Mouse (Mus musculus): Measurements from ENCODE around the gene Mdfi.

The Mdfi gene

GRCm38 (mm10) chr17:47847985-47848384, 13.5 kb upstream of the Mdfi start:
- DNase-seq (ENCODE audit: low read depth, low spot score) = no peak

GRCm38 (mm10) chr17:47845609-47846008, 11.1 kb upstream of the Mdfi start:
- DNase-seq (ENCODE audit: low read depth, low spot score) = no peak

- DNase-seq (ENCODE audit: low read depth, low spot score) = no peak
These were observed 9.0 kb upstream of the Mdfi start for GRCm38 (mm10) chr17:47843465-47843864.

GRCm38 (mm10) chr17:47841931-47842623, 7.6 kb upstream of the Mdfi start:
- DNase-seq (ENCODE audit: low read depth, low spot score) = no peak

DNA sequence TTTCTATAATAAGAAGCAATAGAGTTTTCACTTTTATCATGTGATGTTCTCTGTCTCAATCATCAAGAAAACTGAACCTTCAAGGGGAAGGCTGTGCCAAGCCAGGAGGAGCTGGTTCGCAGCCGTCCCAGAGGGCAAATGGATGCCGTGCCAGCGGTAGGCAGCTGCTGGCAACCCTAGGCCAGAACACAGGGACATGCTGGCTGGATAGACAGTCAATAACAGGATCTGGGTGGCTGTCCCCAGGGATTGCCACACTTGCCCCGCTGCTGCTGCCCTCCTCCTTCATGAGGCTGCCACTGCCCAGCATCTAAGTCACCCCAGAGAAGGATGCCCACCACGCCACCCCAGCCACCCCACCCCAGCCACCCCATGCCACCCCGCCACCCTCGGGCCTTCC, 7.0 kb upstream of the Mdfi start:
- no peak for DNase-seq (ENCODE audit: low read depth, low spot score)

DNA sequence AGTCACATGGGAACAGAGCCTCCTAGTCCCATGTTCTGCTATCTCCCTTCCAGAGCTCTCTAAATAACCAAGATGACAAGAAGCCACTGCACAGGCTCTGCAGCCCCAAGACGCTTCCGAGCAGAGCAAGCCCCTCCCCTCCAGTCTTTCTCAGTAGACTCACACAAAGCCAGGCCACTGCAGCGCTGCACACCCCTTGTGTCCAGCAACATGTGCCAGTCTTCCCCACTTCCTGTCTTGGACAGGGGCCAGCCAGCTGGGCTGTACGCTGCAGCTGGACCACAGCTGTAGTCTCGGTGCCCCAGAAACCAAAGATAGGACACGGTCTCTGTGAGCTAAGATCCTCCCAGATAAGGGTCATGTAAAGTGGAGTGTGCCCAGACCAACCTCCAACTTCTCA, 3.3 kb upstream of the Mdfi start:
- DNase-seq (ENCODE audit: low read depth, low spot score) = no peak

- DNase-seq (ENCODE audit: low read depth, low spot score) = no peak
These were observed 636 bp downstream of the Mdfi start for GRCm38 (mm10) chr17:47833628-47834481.

GRCm38 (mm10) chr17:47833029-47833627, 1.4 kb downstream of the Mdfi start:
- no peak for DNase-seq (ENCODE audit: low read depth, low spot score)

GRCm38 (mm10) chr17:47832501-47833028, 1.9 kb downstream of the Mdfi start:
- no peak for DNase-seq (ENCODE audit: low read depth, low spot score)

DNA sequence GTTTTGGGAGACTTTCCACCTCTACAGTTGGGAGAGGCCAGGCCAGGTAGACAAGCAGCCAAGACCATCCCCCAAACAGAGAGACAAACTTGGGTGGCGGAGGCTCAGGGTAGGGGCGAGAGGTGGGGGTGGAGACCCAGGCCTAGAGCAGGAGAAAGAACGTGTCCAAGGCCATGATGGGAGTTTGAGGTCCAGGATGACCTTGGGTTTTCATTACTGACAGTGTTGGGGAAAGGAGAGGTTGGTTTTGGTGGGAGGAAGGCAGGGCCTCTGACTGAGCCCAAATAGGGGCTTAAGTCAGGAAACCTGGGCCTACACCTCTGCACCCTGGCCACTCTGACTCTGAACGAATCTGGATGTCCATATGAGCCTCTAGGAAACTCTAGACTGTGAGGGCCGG, 2.7 kb downstream of the Mdfi start:
- no peak for DNase-seq (ENCODE audit: low read depth, low spot score)

GRCm38 (mm10) chr17:47831161-47831560, 3.3 kb downstream of the Mdfi start:
- no peak for DNase-seq (ENCODE audit: low read depth, low spot score)

DNA sequence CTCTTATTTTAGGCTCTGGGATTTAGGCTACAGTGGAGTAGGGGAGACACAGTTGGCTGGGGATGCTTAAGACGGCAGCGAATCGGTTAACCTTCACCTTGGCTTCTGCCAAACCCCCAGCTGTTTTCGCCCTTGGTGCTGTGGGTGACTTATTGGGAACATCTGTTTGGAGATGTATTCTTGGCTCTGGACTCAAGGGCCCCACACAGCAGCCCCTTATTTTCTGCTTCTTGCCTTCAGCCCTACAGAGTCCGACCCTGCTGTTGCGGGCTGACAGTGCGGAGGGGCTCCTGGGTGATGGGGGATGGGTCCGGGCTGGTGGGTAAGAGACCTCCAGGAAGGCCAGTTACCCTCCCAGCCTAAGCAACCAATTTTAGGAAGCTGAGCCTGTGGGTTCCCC, 13.2 kb downstream of the Mdfi start:
- no peak for DNase-seq (ENCODE audit: low read depth, low spot score)

GRCm38 (mm10) chr17:47818038-47818725, 16.3 kb downstream of the Mdfi start:
- DNase-seq (ENCODE audit: low read depth, low spot score) = no peak

DNA sequence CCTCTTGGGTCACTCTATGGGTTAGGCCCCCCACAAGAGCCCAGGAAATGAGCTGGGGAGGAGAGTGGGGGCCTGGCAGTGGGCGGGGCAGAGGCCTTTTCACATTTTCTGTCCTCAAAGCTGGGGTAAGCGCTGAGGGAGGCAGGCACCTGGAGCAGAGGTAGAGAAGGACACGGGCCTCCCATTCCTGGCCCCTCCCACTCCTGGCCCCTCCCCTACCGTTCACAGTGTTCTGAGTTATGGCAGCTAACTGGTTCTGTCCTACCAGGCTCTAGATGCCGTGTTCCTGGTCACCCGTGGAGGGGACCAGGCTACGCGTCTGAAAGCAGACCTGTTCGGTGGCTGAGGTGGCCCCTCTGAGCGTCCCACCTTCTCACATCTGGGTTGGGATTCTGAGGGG, 19.0 kb downstream of the Mdfi start:
- DNase-seq (ENCODE audit: low read depth, low spot score) = no peak

- no peak for DNase-seq (ENCODE audit: low read depth, low spot score)
These were observed 20.0 kb downstream of the Mdfi start for GRCm38 (mm10) chr17:47814496-47814895.

DNA sequence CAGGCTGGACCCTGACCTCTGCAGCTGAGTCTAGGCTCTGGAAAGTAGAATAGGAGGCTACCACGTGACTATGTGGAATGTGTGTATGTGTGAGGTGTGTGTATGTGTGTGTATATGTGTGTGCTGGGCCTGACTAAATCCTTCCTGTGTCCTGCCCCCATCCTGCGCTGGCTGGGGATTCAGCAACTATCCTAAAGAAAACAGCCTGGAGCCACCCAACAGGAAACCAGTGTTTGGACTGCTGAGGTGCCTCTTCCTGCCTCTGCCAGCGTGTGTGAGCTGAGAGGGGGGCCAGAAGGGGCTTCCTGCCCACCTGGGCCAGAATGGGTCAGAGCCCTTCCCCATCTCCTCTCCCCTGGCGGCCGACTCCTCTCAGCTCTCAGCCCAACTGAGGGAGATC, 20.9 kb downstream of the Mdfi start:
- DNase-seq (ENCODE audit: low read depth, low spot score) = no peak

DNA sequence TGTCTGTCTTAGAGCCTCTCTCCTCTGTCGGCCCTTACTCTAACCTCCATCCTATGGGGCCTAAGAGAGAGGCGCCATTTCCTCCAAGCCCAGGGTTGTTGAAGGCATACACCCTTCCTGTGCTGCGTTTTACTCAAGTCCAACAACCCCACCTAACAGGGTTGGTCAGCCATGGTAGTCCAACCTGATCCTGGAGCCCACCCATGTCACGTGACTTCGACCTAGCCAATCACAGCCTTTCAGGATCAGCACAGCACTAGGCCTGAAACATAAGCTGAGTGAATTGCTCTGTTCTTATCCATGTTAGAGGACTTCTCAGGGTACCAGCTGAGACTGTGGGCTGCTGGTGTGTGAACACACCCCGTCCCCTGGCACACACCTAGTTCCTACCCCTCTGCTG, 22.3 kb downstream of the Mdfi start:
- no peak for DNase-seq (ENCODE audit: low read depth, low spot score)

GRCm38 (mm10) chr17:47811265-47811800, 23.2 kb downstream of the Mdfi start:
- no peak for DNase-seq (ENCODE audit: low read depth, low spot score)

- DNase-seq (ENCODE audit: low read depth, low spot score) = no peak
These were observed 28.3 kb downstream of the Mdfi start for GRCm38 (mm10) chr17:47806230-47806629.

- no peak for DNase-seq (ENCODE audit: low read depth, low spot score)
These were observed 29.2 kb downstream of the Mdfi start for GRCm38 (mm10) chr17:47805047-47805835.

DNA sequence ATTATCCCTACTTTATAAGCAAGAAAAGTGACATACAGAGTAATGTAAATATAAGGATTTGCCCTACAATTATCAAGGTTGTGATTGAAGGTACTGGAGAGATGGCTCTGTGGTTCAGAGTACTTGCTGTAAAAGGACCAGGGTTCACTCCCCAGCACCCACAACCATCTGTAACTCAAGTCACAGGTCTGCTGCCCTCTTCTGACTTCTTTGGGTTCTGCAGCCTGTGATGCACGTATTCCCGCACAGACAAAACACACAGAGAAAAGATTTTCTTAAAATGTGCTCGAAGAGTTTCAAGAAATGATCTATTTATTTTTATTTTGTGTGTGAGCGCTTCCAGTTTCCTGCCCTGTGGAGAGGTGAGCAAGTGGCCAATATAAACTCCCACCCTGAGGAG, 30.8 kb downstream of the Mdfi start:
- DNase-seq (ENCODE audit: low read depth, low spot score) = no peak

Data from CD4-positive helper T cell, adult 2 months (primary cell).